Mouse (Mus musculus) ES-E14 (cell line): Measurements from ENCODE around the gene Ces4a. TPM values are rescaled to one million over a fixed set of nuclear protein-coding genes. Genes with fewer than 3 reads are reported as not detected.
"Not testable (repeated sequence)": the region's sequence is repeated elsewhere in the genome, so short reads cannot be mapped to it uniquely, and the experiment has no call there.

Source experiments
- DNase-seq: peaks from one replicate; pipeline ENCODE4 v3.0.0-alpha.2; 2013; ENCODE audit warnings: low read depth, low spot score
- H3K27ac ChIP-seq: 2 replicates; pipeline ENCODE4 v1.5.1; 2012; ENCODE audit warnings: low read depth, mild to moderate bottlenecking, low read length, moderate library complexity, mixed read lengths; ENCODE audit not compliant: poor library complexity, insufficient read depth, severe bottlenecking
- H3K36me3 ChIP-seq: 2 replicates; pipeline ENCODE4 v1.6.1; 2012; ENCODE audit warnings: mild to moderate bottlenecking, low read length, moderate library complexity, mixed read lengths; ENCODE audit not compliant: control insufficient read depth, poor library complexity, insufficient read depth, severe bottlenecking
- H3K4me1 ChIP-seq, 2 experiments: fragments of 150-350 bp in 1 of 2; sonication (generic) in 1 of 2; 2 replicates each; pipeline ENCODE4 v1.6.1; 2012; ENCODE audit warnings: low read length in 2 of 2, mild to moderate bottlenecking in 1 of 2, mixed read lengths in 1 of 2; ENCODE audit not compliant: control insufficient read depth in 2 of 2, insufficient read depth in 2 of 2, poor library complexity in 1 of 2
- H3K4me3 ChIP-seq, 2 experiments: fragments of 150-350 bp in 1 of 2; sonication (generic) in 1 of 2; 2 replicates each; pipeline ENCODE4 v1.5.1; 2012; ENCODE audit warnings: low read length in 2 of 2, low read depth in 1 of 2, mild to moderate bottlenecking in 1 of 2, mixed read lengths in 1 of 2; ENCODE audit not compliant: insufficient read depth in 1 of 2, poor library complexity in 1 of 2, severe bottlenecking in 1 of 2
- H3K9ac ChIP-seq: 2 replicates; pipeline ENCODE4 v1.6.1; 2012; ENCODE audit warnings: low read depth, mild to moderate bottlenecking, low read length, mixed read lengths; ENCODE audit not compliant: poor library complexity, insufficient read depth, severe bottlenecking
- H3K9me3 ChIP-seq: fragments of 150-350 bp; sonication (generic); 2 replicates; pipeline ENCODE4 v1.6.1; 2012; ENCODE audit warnings: low read depth, mild to moderate bottlenecking, low read length; ENCODE audit not compliant: control insufficient read depth, insufficient read depth
- CHD2 ChIP-seq: IDR thresholded peaks from 2 replicates; pipeline ENCODE4 v1.6.1; 2014; ENCODE audit warnings: mild to moderate bottlenecking, low read depth, low read length, inconsistent platforms
- HCFC1 ChIP-seq: IDR thresholded peaks from 2 replicates; pipeline ENCODE4 v1.6.1; 2012; ENCODE audit warnings: low read length, inconsistent platforms, borderline replicate concordance; ENCODE audit not compliant: insufficient read depth
- MAFK ChIP-seq: IDR thresholded peaks from 2 replicates; pipeline ENCODE4 v1.6.1; 2014; ENCODE audit warnings: mild to moderate bottlenecking, low read depth, low read length, inconsistent platforms; ENCODE audit not compliant: insufficient read depth
- ZC3H11A ChIP-seq: IDR thresholded peaks from 2 replicates; pipeline ENCODE4 v1.6.1; 2012; ENCODE audit warnings: low read depth, mild to moderate bottlenecking, inconsistent platforms, low read length, borderline replicate concordance
- ZNF384 ChIP-seq: IDR thresholded peaks from 2 replicates; pipeline ENCODE4 v1.6.1; 2012; ENCODE audit warnings: low read depth, low read length, inconsistent platforms
- in situ Hi-C, 2 experiments: fragments of 600-800 bp; cut with MboI; formaldehyde crosslinking; loops; one replicate each; pipeline ENCODE4 v1.15.1; 2025; ENCODE audit warnings: low sequenced_read_pairs in 2 of 2, inconsistent platforms in 1 of 2; ENCODE audit not compliant: unreplicated experiment in 2 of 2
- total RNA-seq: library from RNA; depleted of rRNA; stranded (reverse); fragments of 300-350 nt; gene quantifications from 2 replicates; pipeline ENCODE4 v1.2.3, GENCODE M21; 2012; rRNA removed

The Ces4a gene
- not detected in 2 replicates for total RNA-seq

GRCm38 (mm10) chr8:105131509-105131908 is at the start of gene Ces4a:
Gene Ces4a, plus strand, starts transcription at chr8:105131800.
- no peak within 1 kb of the TSS for H3K9ac ChIP-seq
- H3K36me3 ChIP-seq, result no peaks in the 10 kb centered on the region
- H3K27ac ChIP-seq, result no peak within 1 kb of the TSS
- no peak for TF ChIP-seq MAFK
- TF ChIP-seq CHD2, result no peak
- no peak for TF ChIP-seq ZC3H11A
- no peak for TF ChIP-seq ZNF384
- H3K4me1 ChIP-seq, result no peaks in the 10 kb centered on the region
- H3K4me3 ChIP-seq, result no peak within 1 kb of the TSS
- H3K9me3 ChIP-seq, result no peaks in the 10 kb centered on the region
- DNase-seq, result no peak
- in situ Hi-C loops, result no loop called here

DNA sequence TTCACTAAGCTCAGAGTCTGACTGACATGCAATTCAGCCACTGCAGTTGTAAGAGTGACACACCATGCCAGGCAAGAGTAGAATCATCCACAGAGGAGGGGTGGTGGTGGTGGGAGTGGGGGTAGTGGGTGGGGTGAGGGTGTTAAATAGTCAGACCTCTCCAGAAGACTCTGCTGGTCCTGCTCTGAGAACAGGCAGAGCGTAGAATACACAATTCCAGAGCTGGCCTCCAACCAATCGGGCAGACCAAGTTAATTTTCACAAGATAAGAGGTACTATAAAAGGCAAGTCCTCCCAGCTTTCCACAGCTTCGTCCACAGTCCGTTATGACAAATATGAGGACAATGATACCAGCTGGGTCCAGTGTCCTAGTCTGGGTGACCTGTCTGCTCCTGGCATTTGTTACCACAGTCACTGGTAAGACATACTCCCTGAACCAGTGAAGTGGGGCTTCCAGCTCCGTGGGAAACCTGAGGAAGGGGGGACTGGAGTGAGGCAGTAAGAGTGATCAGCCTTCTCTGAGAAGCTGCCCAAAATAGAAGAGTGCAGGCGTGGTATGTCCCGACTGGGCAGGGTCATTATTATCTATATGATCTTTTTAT is 48.0 kb upstream of the Ces4a start, which contains the start of gene Ces3b:
Gene Ces3b, plus strand, starts transcription at position 305 of the 602 bp plus-strand sequence.
- H3K36me3 ChIP-seq, result no peaks in the 10 kb centered on the region
- no peaks in the 10 kb centered on the region for H3K9me3 ChIP-seq
- no peak within 1 kb of the TSS for H3K27ac ChIP-seq
- no peak within 1 kb of the TSS for H3K4me3 ChIP-seq
- no peak for DNase-seq
- no peak within 1 kb of the TSS for H3K9ac ChIP-seq
- no peaks in the 10 kb centered on the region for H3K4me1 ChIP-seq
- in situ Hi-C loops, result no loop called here
- TF ChIP-seq ZC3H11A (no peak), ZNF384 (no peak), HCFC1 (no peak), CHD2 (no peak)

GRCm38 (mm10) chr8:105088166-105088565 is 43.4 kb upstream of the Ces4a start:
- H3K36me3 ChIP-seq, H3K4me1 ChIP-seq, DNase-seq, H3K4me3 ChIP-seq, in situ Hi-C loops, H3K27ac ChIP-seq, H3K9ac ChIP-seq, H3K9me3 ChIP-seq: not testable (repeated sequence)

DNA sequence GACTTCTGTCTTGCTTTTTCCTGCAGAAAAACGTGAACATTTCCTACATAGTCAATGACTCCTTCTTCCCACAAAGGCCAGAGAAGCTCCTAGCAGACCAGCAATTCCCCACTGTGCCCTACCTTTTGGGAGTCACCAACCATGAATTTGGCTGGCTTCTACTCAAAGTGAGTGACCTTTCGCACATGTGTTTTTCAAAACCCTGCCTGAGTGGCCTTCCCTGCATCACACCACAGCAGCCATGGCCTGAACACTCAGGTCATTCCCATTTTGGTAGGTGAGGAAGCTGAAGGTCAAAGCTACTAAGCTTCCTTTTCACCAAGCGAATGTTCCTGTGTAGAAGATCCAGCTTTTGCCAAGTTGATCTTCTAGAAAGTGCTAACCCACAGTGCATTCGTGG is 43.0 kb upstream of the Ces4a start:
- H3K9ac ChIP-seq, result no peak overlapping the region
- TF ChIP-seq ZNF384, result no peak
- TF ChIP-seq ZC3H11A, result no peak
- TF ChIP-seq CHD2, result no peak
- TF ChIP-seq MAFK, result no peak
- no peak for TF ChIP-seq HCFC1
- DNase-seq, result no peak
- no peak overlapping the region for H3K4me3 ChIP-seq
- no peaks in the 10 kb centered on the region for H3K9me3 ChIP-seq
- in situ Hi-C loops, result no loop called here
- no peaks in the 10 kb centered on the region for H3K4me1 ChIP-seq
- H3K36me3 ChIP-seq, result no peaks in the 10 kb centered on the region
- no peak overlapping the region for H3K27ac ChIP-seq

- no peak for DNase-seq
- no peaks in the 10 kb centered on the region for H3K36me3 ChIP-seq
- no peak overlapping the region for H3K4me3 ChIP-seq
- no peaks in the 10 kb centered on the region for H3K9me3 ChIP-seq
- no peaks in the 10 kb centered on the region for H3K4me1 ChIP-seq
- in situ Hi-C loops, result no loop called here
- no peak overlapping the region for H3K27ac ChIP-seq
- no peak for TF ChIP-seq ZC3H11A
- TF ChIP-seq MAFK, result no peak
- no peak for TF ChIP-seq HCFC1
- no peak for TF ChIP-seq CHD2
- TF ChIP-seq ZNF384, result no peak
- H3K9ac ChIP-seq, result no peak overlapping the region
These were observed 37.6 kb upstream of the Ces4a start for GRCm38 (mm10) chr8:105093992-105094391.
